11 mouse cellular contexts compared by ENCODE assay signal in genomic region chr4:40828910-40829309, GRCm38 (mm10). TPM values are rescaled to one million over a fixed set of nuclear protein-coding genes. Genes with fewer than 3 reads are reported as not detected.
DNase-seq lines count a peak whose midpoint lies in the region; ATAC-seq and TF ChIP-seq lines count a peak whose summit lies in the region.
"Had no signal": no experiment of that assay in that cellular context is flagged by ENCODE, and none has a peak within 500 bp of the region (broad histone marks: within the 10 kb centered on the region; RNA-seq: fewer than 3 reads in every experiment).

No protein-coding gene starts in this region.

- peaks cover 10% of the 10 kb centered on the region for H3K36me3 ChIP-seq in liver, embryonic 14.5 days (replicated peaks; ENCODE audit: control insufficient read depth, insufficient read depth, low read depth)
- no peaks in the 10 kb centered on the region for H3K36me3 ChIP-seq in midbrain, embryonic 13.5 days

- no peak overlapping the region for H3K27ac ChIP-seq in liver, embryonic 14.5 days
- no peak overlapping the region for H3K27ac ChIP-seq in midbrain, embryonic 13.5 days
- H3K27ac ChIP-seq: embryonic facial prominence, embryonic 15.5 days; limb, embryonic 15.5 days had no signal

- intact Hi-C loops in heart, postnatal 14 days (cut with DNase I): no loop called here

- H3K27me3 ChIP-seq in liver, embryonic 14.5 days (ENCODE audit: control insufficient read depth, insufficient read depth, low read length): no peaks in the 10 kb centered on the region
- H3K27me3 ChIP-seq in midbrain, embryonic 13.5 days: no peaks in the 10 kb centered on the region
- H3K27me3 ChIP-seq: embryonic facial prominence, embryonic 15.5 days; limb, embryonic 15.5 days; Patski had no signal

- DNase-seq in 3134 (ENCODE audit: extremely low read depth, insufficient read length, low spot score): peak; percentile 30
- DNase-seq in adrenal gland, postnatal 14 days: peak; percentile 75
- DNase-seq in heart, postnatal 14 days: peak; percentile 67 to 72
- no peak for DNase-seq in liver, embryonic 14.5 days (ENCODE audit: low read depth in 3 of 3, low spot score in 3 of 3)
- DNase-seq in natural killer cell, adult 2 months (ENCODE audit: low spot score in 2 of 2): no peak
- DNase-seq in right cerebral cortex, postnatal 36 days (ENCODE audit: low spot score in 2 of 2): no peak

- 21% methylated on average over 7 of the region's 7 CpGs for WGBS in liver, embryonic 14.5 days (ENCODE audit: insufficient replicate concordance)
- 94% methylated on average over 7 of the region's 7 CpGs for WGBS in midbrain, embryonic 13.5 days

- ATAC-seq in liver, embryonic 14.5 days (ENCODE audit: insufficient read depth): peak; percentile 57
- ATAC-seq in midbrain, embryonic 13.5 days: no peak
- no peak for ATAC-seq in activated CD4-positive, CD25-positive, alpha-beta regulatory T cell, adult 4 months
- ATAC-seq: Patski had no signal

- no peak for TF ChIP-seq CTCF in liver, embryonic 14.5 days (IDR thresholded peaks at IDR 0.05; ENCODE audit: low read depth)

- H3K9ac ChIP-seq in liver, embryonic 14.5 days (replicated peaks): no peak overlapping the region
- H3K9ac ChIP-seq in midbrain, embryonic 13.5 days (replicated peaks): no peak overlapping the region
- H3K9ac ChIP-seq: embryonic facial prominence, embryonic 15.5 days; limb, embryonic 15.5 days had no signal

- peak overlapping the region; percentile 6; the same call in 1 of the 2 replicates for H3K4me2 ChIP-seq in liver, embryonic 14.5 days (ENCODE audit: low read depth)
- no peak overlapping the region for H3K4me2 ChIP-seq in midbrain, embryonic 13.5 days (replicated peaks)
- H3K4me2 ChIP-seq: embryonic facial prominence, embryonic 15.5 days; limb, embryonic 15.5 days had no signal

- no peak for TF ChIP-seq EP300 in liver, embryonic 14.5 days (IDR thresholded peaks at IDR 0.05; ENCODE audit: low read depth)

- H3K9me3 ChIP-seq in liver, embryonic 14.5 days (ENCODE audit: control insufficient read depth, low read length): no peaks in the 10 kb centered on the region
- no peaks in the 10 kb centered on the region for H3K9me3 ChIP-seq in midbrain, embryonic 13.5 days
- H3K9me3 ChIP-seq: embryonic facial prominence, embryonic 15.5 days; limb, embryonic 15.5 days had no signal

- peaks cover 4 to 10% of the 10 kb centered on the region in 2 experiments for H3K4me1 ChIP-seq in liver, embryonic 14.5 days (replicated peaks; ENCODE audit: control insufficient read depth in 2 of 2, insufficient read depth in 2 of 2, low read length in 1 of 2)
- no peaks in the 10 kb centered on the region for H3K4me1 ChIP-seq in midbrain, embryonic 13.5 days (replicated peaks)
- H3K4me1 ChIP-seq: limb, embryonic 15.5 days had no signal

- H3K4me3 ChIP-seq in liver, embryonic 14.5 days (ENCODE audit: insufficient read depth in 1 of 2, low read depth in 2 of 2, low read length in 2 of 2): no peak overlapping the region
- H3K4me3 ChIP-seq in midbrain, embryonic 13.5 days (replicated peaks): no peak overlapping the region
- H3K4me3 ChIP-seq: embryonic facial prominence, embryonic 15.5 days; limb, embryonic 15.5 days had no signal

RNA-seq across cellular contexts. Expression of gene B4galt1, which starts 24.9 kb away (rescaled TPM):
- total RNA-seq in adrenal gland, postnatal 14 days (2021): 69.4 and 70.5 TPM in 2 replicates
- total RNA-seq in heart, postnatal 14 days (2021): 10 to 100 TPM; 65.7 to 70.3 TPM
- polyA plus RNA-seq in liver, embryonic 14.5 days (2012; rRNA removed): 13.3 and 14.3 TPM in 2 replicates
- polyA plus RNA-seq in liver, embryonic 14.5 days (2014; fragmentation: Nextera tagmentation; extraction: Ambion mirVana): 30.3 and 31.2 TPM in 2 replicates
- 7.2 and 8.3 TPM in 2 replicates for polyA plus RNA-seq in midbrain, embryonic 13.5 days (2015; fragmentation: Nextera tagmentation; extraction: Ambion mirVana)
- 10 to 100 TPM; 58.7 to 75.3 TPM for polyA plus RNA-seq in activated CD4-positive, CD25-positive, alpha-beta regulatory T cell, adult 4 months (2017; shearing (Covaris generic))

Comparison
In these comparisons a context has a peak if more than half of its experiments do, and no peak if none do; other contexts are left out.
1. DNase-seq: peak in 3134 (single experiment), adrenal gland, postnatal 14 days (single experiment) and heart, postnatal 14 days (2 of 2); none in liver, embryonic 14.5 days (0 of 3), natural killer cell, adult 2 months (0 of 2) and right cerebral cortex, postnatal 36 days (0 of 2).